Mouse (Mus musculus) heart, adult 18-20 months (tissue): ENCODE measurements at regions not wholly inside any gene's neighbourhood (a gene's known extent, or its start where the extent isn't known, plus 50 kb on each side); places are given as distances from the start of the nearest gene placed in this dataset.
"Not testable (repeated sequence)": the region's sequence is repeated elsewhere in the genome, so short reads cannot be mapped to it uniquely, and the experiment has no call there.

Experiments
- DNase-seq, 2 experiments: peaks; one replicate each; pipeline ENCODE4 v3.0.0; 2021 to 2022; ENCODE audit warnings: mixed read lengths in 1 of 2

DNA sequence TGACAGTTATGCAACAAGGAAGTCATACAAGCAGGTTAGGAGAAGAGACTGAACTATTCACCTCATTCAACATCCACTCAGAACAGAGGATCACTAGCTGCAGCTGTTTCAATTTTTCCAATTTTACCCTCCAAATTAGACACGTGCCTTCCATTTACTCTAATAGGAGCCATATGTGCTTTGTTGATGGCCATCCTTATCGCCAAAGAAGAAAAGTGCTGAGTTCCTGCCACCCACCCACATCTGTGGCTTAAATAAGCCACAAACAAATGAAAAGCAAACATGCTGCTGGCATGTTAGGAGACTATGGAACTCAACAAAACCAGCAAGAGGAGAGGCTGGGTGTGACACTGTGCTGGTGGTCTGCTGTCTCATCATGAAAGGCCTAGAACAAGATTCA is 1786.1 kb downstream of the 9330182O14Rik start:
- no peak for DNase-seq

DNA sequence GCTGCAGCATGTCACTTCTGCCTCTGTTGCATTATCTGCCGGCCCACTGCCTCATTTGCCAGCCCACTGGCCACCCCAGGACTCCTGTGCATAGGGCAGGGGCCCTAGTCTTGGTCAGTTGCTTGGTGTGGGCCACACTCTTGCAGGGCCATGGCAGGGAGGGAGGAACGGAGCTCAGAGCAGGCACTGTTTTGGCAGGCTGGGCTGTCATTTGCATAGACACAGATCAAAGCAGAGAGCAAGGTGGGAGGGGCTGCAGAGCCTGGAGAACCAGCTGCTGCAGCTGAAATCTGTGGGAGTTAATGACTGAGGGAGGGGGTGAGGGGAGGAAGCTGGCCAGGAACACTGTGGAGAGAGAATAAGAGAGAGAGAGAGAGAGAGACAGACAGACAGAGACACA is 1802.5 kb downstream of the 9330182O14Rik start:
- no peak for DNase-seq

DNA sequence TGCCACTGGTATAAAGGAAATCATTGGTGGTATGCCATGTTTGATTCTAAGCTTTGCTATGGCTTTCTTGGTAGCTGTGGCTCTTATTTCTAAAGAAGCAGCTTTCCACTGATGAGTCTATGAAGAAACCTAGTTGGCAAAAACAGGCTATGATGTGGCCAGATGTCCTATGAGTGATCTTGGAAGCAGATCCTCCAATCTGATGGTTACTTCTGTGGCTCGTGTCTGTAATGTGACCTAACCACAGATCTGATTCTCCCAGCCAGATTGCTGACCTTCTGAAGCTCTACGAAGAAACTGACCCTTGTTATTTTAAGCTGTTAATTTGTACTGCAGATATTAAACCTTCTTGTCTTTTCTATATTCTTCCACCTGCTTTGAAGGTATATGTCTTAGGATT is 1811.1 kb downstream of the 9330182O14Rik start:
- DNase-seq = no peak

DNA sequence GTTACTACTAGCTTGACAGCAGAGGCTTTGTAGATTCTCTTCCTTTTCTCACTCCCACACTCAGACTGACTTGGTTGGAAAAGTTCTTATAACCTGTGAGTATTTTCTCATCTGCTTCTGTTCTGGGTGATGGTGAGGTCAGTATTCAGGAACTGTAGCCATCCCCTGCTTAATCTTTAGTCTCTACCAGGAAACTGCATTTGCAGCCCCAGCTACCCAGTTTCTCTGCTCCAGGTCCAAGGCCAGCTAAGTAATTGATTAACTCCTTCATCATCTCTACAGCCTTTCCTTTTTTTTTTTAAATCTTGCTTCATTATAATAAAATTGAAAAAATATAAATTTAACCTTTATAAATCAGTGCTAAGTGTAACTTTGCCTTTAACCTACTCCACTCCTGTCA is 1813.7 kb downstream of the 9330182O14Rik start:
- no peak for DNase-seq

DNA sequence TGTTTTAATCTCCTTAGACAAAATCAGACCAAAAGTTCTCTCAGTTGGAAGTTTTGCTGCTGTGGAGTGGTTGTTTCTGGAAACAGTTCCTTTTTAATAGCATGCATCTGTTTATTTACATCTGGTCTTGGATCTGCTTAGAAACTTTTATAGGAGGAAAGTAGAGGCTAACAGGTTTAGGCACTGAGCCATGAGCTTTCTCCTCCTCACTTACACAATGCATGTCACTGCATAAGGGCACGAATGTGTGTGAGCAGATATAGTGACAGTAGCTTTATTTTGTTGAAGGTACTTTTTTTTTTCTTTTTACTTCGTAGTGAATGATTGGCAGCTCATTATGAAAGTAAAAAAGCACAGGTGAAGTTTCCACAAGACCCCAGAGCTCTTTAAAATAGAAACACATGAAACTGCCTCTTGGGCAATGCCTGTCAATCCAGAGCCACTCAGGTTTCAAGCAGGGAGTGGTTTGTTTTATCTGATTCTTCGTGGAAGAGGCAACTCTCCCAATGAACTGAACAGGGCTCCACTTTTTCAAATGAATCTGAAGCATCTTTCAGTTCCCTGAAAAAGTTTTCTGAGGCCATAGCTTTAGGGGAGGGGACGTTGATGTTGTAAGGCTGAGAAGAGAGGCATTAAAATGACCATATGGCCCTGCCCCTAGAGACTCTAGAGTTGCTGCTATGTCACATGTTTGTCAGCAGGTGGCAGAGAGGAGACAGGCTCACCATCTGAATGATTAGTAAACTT is 1814.4 kb downstream of the 9330182O14Rik start:
- peak; percentile 7 to 36 for DNase-seq

DNA sequence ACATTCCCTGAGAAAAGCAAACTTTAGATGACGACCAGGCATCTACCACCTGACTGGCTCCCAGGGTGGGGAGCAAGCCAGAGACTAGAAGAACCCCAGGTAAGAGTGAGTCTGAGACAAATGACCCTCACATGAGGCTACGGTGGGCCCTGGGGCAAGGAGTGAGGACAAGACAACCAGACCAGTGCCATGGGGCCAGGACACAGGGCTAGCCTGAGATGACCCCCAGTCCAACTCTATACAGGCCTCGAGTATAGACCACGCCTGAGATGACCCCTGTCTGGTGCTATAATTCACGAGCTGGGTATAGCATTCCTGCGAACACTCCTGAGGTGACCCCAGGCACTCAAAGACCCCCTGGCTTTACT is 1814.9 kb downstream of the 9330182O14Rik start:
- DNase-seq = no peak

DNA sequence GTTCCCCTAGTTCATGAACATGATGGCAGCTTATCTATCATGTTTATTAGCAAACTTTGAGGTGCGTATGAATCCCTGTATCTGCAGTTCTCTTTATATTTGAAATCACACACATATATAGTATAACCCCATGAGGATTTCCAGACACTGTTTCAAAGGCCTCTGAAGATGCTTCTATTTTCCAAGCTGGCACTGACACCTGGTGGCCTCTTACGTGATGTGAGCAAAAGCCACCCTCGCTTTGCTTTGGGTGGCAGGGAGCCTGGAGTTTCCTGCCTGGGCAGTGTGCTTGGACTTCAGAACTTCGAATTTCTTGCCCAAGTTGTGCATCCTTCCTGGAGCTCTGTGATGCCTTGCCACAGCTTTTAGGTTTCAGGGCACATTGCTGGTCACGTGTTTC is 1817.1 kb downstream of the 9330182O14Rik start:
- DNase-seq = peak; percentile 18 to 47

DNA sequence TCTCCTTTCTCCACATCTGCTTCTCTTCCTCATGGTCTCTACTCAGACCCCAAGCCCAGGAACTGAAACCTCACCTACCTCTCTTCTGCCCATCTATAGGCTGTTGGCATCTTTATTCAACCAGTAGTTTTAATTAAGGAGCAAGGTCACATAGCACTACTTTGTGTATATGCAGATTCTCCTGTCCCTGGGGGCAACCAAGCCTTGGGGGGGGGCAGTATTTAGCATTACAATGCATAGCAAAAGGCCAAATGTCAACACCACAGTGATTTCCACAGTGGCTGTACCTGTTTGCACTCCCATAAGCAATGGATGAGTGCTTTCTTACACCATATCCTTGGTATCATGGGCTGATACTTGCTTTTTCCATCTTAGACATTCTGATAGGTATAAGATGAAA is 1826.4 kb downstream of the 9330182O14Rik start:
- no peak for DNase-seq

DNA sequence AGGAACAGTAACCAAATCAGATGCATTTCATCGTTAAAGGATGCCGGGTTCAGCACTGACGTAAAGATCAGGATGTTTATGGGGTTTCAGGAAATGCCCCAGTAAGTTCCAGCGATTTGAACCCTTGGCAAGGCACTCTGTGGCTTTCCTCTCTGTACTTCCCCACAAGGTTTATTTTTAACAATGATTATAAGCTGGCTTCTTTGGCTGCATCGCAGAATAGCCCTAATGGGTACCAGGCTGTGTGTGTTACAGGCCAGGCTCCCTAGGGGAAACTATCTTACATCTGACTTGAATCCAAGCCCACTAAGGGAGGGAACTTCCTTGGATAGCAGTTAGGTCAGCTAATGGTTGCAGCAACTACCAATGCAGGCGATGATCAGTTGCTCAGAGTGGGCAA is 1836.7 kb downstream of the 9330182O14Rik start:
- DNase-seq = peak in 1 of 2 experiments; percentile 28

DNA sequence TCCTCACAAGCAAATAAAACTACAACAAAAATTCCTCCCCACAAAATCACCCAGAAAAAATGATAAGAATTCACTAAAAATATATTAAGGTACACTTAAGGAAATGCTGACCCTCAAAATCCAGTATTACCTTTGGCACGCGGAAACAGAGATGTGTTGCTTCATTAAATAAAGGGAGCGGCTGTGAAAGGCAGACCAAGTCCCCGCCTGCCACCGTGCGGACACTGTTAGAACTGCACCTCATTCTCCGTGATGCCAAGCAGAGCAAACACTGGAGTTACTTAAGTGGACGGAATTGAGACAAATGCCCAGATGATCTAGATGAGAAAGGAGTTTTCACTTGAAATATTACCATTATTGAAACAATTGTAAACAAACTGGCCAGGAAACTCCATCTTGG is 1839.1 kb downstream of the 9330182O14Rik start:
- DNase-seq = peak; percentile 78 to 95

DNA sequence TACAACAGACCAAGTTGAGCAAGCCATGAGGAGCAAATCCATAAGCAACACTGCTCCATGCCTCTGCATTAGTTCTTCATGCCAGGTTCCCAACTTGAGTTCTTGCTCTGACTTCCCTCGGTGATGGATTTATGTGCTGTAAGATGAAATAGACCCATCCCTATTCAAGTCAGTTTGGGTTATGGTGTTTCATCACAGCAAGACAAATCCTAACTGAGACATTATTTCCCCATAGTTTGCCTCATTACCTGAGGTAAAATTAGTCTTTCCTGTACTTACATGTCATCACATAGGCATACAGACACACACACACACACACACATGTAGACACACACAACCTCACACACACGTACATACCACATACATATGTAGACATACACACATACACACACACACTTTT is 1843.0 kb downstream of the 9330182O14Rik start:
- no peak for DNase-seq

DNA sequence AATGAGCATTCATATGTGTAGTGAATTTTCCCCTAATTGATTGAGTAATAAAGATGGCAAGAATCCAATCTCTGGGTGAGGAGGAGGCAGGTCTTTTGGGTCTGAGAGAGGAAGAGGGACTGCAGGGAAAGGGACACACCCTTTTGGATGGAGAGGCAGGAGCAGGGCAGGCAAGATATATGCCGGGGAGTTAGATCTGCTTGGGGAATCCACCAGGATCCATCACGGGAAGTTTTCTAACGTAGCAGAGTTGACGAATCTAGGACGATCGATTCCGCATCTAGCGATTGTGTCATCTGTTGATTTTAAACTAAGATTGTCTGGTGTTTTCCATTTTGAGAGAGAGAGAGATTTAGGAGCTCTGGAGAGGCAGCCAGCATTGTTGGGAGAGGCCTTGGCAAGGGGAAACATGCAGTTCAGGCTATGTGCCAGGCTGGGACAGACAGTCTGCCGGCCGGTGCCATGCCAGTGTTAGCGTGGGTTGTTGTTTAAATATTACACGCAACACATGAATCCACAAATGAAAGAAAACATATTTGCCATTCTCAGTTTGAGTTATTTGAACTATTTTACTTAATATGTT is 1843.6 kb downstream of the 9330182O14Rik start:
- DNase-seq = peak; percentile 11 to 23

DNA sequence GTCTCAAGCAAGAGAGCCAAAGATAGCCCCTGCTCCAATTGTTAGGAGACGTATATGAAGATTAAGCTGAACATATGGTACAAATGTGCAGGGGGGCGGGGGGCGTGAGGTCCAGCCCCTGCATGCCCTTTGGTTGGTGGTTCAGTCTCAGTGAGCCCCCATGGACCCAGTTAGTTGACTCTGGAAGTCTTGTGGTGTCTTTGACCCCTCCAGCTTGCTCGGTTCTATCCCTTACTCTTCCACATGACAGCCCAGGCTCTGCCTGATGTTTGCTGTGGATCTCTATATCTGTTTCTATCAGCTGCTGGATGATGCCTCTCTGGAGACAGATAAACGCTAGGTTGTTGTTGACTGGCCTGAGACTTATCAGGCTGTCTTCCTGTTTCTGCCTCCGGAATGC is 1849.1 kb downstream of the 9330182O14Rik start:
- no peak for DNase-seq

DNA sequence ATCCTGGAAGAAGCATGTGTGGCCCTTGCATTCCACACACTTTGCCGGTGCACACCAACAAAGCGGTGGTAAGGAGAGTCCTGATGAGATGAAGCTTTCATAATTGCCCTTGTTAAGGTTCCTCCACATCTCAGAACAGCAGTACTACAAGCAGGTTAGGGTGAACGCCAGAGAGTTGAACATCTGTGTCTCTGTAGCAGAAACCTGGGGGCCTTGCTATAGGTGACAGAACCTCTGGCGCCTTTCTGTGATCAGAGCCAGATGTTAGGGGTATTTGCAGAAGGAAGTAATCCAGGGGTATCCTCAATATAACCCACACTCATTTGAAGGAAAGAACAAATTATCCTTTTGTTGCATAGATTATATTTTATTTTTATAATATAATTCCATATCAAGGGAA is 1850.1 kb downstream of the 9330182O14Rik start:
- no peak for DNase-seq

DNA sequence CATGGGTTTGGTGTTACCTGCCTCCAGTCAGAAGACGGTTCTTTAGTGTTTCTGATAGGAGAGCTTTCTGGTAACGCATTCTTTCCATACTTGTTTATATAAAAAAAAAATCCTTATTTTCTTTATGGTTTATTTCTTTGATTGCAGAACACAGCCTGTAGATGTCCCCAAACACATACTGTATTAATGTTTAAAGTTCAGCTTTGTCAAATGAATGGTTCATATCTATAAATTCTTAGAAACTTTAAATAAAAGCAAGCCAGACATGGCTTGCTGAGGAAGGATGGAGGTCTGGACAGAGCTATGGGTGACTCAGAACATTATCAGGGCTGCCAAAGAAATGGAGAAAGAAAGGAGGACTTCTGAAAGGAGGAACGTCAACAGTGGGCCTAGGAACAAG is 1852.1 kb downstream of the 9330182O14Rik start:
- no peak for DNase-seq

DNA sequence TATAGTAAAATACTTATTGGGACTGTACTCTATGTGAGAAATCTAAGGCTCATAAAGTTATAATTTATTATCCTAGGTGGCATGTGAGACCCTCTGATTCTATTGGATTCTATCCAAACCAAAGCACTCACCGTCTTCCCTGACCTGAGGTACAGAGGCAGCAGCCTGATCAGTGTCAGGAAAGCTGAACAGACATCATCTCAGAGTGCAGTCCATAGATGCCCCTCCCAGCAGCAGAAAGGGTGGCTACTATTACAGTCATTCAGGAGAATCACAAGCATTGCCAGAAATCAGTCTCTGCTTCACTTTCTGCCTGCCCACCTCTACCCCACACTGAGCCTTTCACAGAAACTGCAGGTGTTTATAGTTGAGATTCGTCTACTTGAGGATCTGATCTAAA is 1854.9 kb downstream of the 9330182O14Rik start:
- no peak for DNase-seq

DNA sequence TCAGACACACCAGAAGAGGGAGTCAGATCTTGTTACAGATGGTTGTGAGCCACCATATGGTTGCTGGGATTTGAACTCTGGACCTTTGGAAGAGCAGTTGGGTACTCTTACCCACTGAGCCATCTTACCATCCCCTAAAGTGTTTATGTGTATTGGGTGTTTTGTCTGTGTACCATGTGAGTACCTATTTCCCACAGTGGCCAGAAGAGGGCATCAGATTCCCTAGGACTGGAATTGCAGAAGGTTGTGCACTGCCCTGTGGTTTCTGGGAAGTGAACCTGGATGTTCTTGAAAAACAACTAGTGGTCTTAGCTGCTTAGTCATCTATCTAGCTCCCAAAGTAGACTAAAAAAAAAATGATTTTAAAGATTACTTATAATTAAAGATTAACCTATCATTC is 1857.7 kb downstream of the 9330182O14Rik start:
- no peak for DNase-seq

DNA sequence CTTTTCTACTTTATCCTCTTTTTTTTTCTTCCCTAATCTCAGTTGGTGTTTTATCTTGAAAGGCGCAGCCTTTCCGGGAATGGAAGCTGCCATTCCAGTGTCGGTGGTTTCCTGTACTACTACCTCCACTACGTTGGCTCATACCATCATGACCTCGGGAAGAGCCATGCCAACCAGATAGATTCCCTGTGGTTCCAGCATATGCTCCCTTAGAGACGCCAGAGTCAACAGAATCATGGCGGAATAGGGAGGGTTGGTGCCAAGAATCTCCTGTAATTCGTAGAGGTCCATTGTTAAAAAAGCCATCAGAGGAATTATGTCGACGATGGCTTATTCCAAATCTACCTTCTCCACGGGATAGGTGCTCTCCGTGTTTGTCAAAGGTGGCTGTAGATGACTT is 1898.1 kb downstream of the 9330182O14Rik start:
- not testable (repeated sequence) for DNase-seq

DNA sequence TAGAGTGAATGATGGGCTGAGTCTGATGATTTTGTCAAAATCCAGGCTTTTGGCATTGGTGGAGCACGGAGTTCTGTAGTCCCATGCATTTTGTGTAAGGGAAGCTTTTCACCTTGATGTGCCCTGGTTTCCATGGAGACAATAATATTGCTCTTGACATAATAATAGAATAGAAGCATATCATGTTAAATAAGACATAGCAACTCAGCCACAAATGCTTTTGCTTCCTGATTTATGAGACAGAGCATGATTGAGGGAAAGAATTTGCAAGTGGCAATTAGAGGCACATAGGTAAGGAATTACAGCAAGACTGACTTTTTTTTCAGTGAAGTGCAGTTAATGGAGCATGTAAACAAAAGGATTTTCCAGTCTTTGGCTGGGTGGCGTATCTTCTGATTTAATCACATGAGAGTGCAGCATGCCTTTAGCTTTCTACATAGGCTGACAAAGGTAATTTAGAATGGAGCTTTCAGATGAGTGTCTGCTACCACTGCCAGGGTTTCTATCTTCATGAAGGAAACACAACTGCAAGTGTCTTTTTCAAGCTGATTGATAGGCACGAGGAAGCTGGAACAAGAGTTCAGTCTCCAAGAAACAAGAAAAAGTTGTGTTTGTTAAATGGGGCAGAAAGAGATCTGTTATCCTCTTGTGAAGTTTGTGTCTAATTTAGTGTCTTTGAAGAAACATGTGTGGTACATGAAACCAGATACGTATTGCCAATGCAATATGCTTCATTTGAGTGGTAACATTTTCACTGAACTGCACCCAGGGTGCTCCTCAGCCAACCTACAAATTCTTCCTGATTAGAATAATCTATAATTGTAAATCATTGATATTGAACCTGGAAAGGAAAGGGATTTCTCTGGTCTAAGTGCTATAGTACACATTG is 1913.2 kb downstream of the 9330182O14Rik start:
- no peak for DNase-seq

DNA sequence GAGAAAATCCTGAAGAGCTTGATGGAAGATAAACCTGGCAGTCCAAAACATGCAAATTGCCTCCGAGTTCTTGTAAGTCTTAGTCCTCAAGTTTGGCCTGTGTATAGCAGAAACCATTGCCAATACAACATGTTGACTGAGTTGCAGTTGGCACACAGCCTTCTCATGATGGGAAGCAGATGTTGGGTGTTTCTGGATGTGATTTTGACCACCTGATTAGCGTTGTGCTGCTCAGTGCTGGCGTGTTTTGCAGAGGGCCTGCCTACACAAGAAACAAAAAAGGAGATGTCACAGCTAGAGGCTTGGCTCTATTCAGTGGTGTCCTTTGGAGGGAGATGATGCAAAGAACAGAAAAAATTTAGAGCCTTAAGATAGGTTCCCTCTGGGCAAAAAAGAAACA is 1922.6 kb downstream of the 9330182O14Rik start:
- DNase-seq = peak; percentile 63 to 64

DNA sequence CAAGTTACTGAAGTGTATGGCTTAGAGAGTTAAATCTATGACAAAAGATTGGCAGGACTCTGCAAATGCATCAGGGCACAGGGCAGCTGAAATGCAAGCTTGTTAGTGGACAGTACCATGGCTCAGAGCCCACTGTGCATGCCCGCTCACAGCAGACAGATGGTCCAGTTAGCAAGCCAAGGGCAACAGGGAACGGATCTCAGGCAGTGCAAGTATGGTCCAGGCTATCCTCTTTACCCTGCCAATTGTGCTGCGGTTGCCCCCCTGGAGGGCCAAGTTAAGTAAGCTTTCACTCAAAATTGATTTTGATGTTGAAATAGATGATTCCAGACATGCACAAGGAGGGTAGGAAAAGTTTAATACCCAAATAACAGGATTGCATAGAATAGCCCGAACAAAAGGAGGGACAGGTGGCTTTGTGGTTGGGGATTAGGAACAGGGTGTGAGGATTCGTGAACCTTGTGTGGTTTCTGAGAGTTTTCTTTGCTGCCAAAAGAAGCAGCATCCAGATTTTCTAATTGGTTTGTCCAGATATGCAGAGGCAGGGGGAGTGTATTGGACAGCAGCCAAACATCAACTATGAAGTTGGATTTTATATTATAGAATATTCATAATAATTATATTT is 1934.2 kb downstream of the 9330182O14Rik start:
- no peak for DNase-seq

DNA sequence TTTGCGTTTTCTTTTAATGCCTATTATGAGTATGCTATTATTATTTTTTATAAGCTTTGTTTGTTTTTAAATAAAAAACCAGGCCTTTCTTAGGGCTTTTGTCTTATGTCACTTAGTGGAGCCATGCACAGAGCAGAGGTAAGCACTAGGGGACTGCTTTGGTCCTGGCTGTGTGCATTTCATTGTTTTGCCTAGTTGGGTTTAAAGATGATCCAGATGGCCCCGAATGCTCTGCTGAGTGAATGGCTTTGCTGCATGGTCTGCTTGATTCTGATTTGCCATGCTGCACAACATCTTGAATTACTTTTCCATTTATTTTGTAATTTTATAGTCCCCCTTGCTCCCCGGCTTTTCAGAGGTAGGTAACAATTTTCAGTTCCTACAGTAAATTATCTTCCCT is 1934.9 kb downstream of the 9330182O14Rik start:
- DNase-seq = no peak

DNA sequence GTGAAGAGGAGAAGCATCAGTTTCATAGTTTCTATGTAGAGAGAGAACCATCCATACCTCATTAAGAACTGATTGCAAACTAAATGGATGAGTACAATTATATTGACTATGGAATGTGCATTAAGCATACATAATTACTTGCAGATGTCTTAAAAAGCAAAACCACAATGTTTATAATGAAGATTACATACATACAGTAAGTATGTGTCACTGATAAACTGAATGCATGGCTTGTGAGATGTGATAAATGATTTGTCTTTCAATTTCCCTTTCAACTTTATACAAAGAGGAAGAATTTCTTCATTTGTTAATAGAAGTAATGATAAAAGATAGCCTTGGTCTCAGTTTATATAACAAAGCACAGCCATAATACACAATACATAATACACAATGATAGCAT is 1939.3 kb downstream of the 9330182O14Rik start:
- no peak for DNase-seq
